Mouse (Mus musculus): ENCODE results near the gene Rab5if. TPM values are rescaled to one million over a fixed set of nuclear protein-coding genes. Genes with fewer than 3 reads are reported as not detected.
A peak's percentile ranks its signal among the peaks of the same experiment; 100 is the strongest.

Rab5if gene
- total RNA-seq, 2 experiments from 2014 or later = 87.1 to 94.4 TPM

DNA sequence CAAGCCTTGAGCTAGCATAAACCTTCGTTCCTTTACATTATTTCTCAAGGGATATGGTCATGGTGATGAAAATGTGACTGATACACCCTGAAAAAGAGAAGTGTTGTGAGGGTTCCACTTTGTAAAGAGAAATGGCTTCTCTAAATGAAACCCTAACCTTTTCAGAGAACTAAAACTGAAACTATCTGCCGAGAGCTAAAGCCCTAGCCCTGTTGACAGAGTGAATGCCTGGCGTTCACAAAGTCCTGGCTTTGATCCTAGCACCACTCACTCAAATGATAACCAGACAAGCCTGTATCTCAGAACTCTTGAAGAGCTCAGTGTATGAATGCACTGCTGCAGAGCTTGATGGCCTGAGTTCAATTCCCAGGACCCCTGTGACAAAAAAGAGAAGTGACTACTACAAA is 5.5 kb upstream of the Rab5if start:
- H3K27ac ChIP-seq = no peak overlapping the region
- intact Hi-C loops (cut with DNase I) = no loop called here
- DNase-seq (ENCODE audit: extremely low spot score in 1 of 2, low spot score in 2 of 2) = no peak
- H3K4me3 ChIP-seq = no peak overlapping the region
- no peak for TF ChIP-seq CTCF (IDR thresholded peaks at IDR 0.05)

DNA sequence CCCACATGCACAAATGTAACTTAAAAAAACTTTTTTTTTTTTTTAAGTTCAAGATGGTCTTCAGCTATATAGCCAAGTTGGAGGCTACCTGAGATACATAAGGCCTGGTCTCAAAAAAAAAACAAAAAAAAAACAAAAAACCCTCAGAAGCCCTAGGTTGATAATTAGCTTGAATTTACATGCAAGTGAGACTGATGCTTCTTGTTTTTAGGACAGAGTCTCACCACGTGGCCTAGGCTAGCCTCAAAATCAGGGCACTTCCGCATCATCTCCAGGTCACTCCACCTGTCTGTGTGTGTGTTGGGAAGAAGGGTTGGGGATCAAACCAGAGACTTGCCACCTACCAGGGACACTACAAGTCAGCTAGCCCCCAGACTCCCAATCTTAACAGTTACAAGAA is 5.1 kb upstream of the Rab5if start, which contains the start of gene 4930518I15Rik:
TSS of gene 4930518I15Rik (minus strand) at position 112 of the 400 bp plus-strand sequence.
- DNase-seq (ENCODE audit: extremely low spot score in 1 of 2, low spot score in 2 of 2) = no peak
- no peak for TF ChIP-seq CTCF (IDR thresholded peaks at IDR 0.05)
- no peak within 1 kb of the TSS for H3K4me3 ChIP-seq
- intact Hi-C loops (cut with DNase I) = no loop called here
- no peak within 1 kb of the TSS for H3K27ac ChIP-seq

DNA sequence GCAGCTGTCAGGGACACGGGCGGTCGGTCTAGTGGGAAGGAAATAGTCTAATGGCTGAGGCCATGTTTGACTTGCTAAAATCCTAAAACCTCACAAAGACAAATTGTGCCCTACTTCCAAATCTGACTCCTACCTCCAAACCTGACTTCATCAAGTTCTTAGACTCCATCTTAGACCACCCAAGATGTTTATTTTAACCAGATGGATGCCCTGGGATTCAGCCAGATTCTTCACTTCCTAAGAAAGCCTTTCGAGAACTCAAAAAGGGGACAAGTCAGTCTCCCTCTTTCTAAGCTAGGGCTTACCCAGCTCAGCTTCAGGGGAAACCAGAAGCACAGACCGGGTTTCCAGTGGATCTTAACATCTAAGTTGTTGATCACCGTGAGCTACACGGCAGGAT is 4.3 kb upstream of the Rab5if start:
- intact Hi-C loops (cut with DNase I) = no loop called here
- Histone ChIP-seq H3K4me3 (no peak overlapping the region), H3K27ac (no peak overlapping the region)
- DNase-seq (ENCODE audit: extremely low spot score in 1 of 2, low spot score in 2 of 2) = no peak
- TF ChIP-seq CTCF (IDR thresholded peaks at IDR 0.05) = no peak

DNA sequence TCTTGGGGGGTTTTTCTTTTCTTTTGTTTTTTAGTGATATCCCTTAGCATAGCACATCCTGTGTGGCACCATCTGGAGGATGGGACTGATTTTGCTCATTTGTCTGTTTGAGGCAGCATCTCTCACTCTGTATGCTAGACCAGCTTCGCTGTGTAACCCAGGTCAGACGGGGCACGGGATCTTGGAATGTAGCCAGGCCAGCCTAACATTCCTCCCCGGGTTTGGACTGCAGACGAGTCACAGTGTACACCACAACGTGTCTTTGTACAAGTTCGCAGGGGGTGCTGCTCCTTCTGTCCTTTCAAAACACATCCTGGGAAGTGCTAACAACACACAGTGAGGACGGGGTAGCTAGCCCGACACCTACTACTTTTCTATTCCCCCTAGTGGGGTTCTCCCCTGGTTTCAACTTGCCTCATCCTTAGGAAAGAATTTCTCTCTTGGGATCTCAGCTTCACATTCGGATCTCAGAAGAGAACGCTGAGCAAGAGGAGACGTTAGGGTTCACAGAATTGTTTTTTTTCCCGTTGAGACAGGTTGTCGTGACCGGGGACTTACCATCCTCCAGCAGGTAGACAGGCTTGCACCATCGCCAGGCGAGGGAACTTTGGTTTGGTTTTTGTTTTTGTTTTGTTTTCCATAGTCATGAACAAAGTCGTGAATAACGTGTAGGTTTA is 749 bp upstream of the Rab5if start:
- Histone ChIP-seq H3K27ac (peak overlapping the region; percentile 93), H3K4me3 (peak overlapping the region; percentile 97)
- intact Hi-C loops (cut with DNase I) = loop anchor here (5.0 to 10.0 kb wide), 2 partner anchors 140 to 317 kb away; partner anchors contain the start of gene Aar2
- DNase-seq (ENCODE audit: extremely low spot score in 1 of 2, low spot score in 2 of 2) = peak in 1 of 2 experiments; percentile 15
- TF ChIP-seq CTCF (IDR thresholded peaks at IDR 0.05) = no peak; the same call in 1 of the 2 replicates

DNA sequence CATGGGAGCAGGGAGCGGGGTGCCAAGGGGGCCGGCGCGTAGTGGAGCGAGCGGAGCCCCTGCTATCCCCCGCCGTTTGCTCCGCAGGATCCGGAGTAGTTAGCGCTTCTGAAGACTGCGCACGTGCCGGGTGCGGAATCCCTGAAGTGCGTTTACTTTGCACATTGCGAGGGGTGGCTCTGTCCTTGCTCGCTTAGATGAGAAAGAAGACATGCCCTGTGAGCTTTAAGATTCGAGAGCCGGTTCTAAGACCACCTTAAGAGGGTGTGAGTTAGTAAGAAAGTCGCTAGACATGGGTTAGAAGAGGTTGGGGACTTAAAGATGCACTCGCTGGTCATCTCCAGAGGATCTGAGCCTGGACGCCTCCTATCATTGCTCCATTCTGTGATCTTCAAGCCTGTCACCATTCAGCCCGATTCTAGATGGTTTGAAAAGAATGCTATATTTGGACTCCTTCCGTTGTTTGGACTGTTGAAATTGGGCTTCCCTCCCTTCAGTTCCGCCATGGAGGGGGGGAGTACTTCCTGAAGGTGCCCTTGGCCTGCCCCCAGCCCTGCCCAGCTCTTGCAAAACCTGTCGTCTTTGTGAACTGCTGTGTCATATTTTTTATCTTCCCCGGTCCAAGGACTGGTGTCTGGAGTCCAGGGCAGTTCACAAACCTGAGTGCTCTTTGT is 696 bp downstream of the Rab5if start:
- TF ChIP-seq CTCF (IDR thresholded peaks at IDR 0.05) = no peak
- DNase-seq (ENCODE audit: extremely low spot score in 1 of 2, low spot score in 2 of 2) = no peak
- Histone ChIP-seq H3K4me3 (peak overlapping the region; percentile 97), H3K27ac (peak overlapping the region; percentile 81)
- intact Hi-C loops (cut with DNase I) = loop anchor here (5.0 to 10.0 kb wide), 2 partner anchors 141 to 319 kb away; partner anchors contain the start of gene Aar2

DNA sequence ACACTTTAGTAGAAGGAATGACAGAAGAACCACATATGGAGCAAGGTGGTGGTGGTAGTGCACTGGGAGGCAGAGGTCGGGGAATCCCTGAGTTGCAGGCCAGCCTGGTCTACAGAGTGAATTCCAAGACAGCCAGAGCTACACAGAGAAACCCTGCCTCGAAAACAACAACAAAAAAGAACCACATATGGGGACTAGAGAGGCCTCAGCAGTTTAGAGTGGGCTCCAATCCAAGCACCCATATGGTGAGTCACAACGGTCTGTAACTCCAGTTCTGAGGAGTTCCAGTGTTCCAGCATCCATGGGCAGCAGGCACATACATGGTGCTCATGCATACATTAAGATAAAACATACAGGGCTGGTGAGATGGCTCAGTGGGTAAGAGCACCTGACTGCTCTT is 1.6 kb downstream of the Rab5if start:
- Histone ChIP-seq H3K27ac (no peak overlapping the region), H3K4me3 (no peak overlapping the region; the same call in 1 of the 2 replicates)
- DNase-seq (ENCODE audit: extremely low spot score in 1 of 2, low spot score in 2 of 2) = no peak
- TF ChIP-seq CTCF (IDR thresholded peaks at IDR 0.05) = no peak
- intact Hi-C loops (cut with DNase I) = loop anchor here (5.0 to 10.0 kb wide), 2 partner anchors 142 to 320 kb away; partner anchors contain the start of gene Aar2

DNA sequence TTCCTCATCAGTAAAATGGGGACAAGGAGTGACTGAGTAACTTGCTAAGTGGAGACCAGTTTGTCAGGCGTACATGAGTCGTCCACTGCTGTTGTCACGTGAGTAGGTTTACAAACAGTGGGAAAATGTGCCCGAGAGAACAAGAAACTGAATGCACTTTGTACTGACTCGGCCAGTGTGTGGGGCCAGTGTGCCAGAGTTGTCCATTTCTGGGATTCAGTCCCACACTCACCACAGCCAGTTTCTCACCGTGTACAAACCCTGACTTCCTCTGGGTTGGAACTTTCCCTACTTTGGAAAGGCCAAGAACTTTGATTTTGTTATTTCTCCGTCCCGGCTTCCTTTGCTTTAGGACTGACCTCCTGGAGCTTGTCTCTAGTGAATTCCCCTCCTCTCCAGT is 6.1 kb downstream of the Rab5if start:
- Histone ChIP-seq H3K27ac (no peak overlapping the region; the same call in 1 of the 2 replicates), H3K4me3 (no peak overlapping the region)
- intact Hi-C loops (cut with DNase I) = loop anchor here (10.0 kb wide), 1 partner anchor 324 kb away; the partner anchor contains the start of gene Aar2
- no peak for DNase-seq (ENCODE audit: extremely low spot score in 1 of 2, low spot score in 2 of 2)
- no peak for TF ChIP-seq CTCF (IDR thresholded peaks at IDR 0.05)

DNA sequence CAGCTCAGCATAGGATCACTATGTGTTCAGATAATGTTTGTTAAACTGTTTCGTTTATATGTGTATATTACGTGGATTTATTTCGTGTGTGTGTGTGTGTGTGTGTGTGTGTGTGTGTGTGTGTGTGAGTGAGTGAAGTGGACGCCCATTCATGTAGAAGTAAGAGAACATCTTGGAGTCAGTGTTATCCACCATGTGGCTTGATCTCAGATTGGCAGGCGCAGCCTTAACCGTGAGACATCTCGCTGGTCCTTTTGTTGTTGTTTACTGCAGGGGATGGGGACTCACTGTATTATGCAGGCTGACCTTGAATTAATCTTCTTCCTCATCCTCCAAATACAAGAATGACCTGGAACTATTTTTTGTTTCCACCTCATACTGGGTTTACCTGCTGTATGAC is 6.6 kb downstream of the Rab5if start:
- no peak for DNase-seq (ENCODE audit: extremely low spot score in 1 of 2, low spot score in 2 of 2)
- no peak overlapping the region for H3K27ac ChIP-seq
- intact Hi-C loops (cut with DNase I) = loop anchor here (10.0 kb wide), 1 partner anchor 325 kb away; the partner anchor contains the start of gene Aar2

DNA sequence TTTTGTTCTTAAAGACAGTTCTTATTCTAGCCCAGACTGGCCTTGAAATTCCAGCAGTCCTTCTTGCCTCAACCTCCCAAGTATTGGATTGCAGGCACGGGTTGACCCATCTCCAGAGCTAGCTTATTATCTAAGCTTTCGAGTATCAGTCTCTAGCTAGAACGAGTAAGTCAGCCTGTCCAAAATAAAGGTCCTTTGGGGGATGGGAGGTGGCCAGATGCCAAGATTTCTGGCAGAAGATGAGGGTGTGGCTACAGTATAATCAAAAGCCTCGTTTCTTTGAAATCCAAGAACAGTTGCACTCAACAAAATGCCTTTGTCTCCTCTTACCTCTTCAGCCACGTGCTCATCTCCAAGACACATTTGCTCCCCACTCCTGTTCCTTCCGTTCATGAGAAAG is 7.6 kb downstream of the Rab5if start:
- intact Hi-C loops (cut with DNase I) = no loop called here
- Histone ChIP-seq H3K4me3 (no peak overlapping the region), H3K27ac (no peak overlapping the region)
- DNase-seq (ENCODE audit: extremely low spot score in 1 of 2, low spot score in 2 of 2) = no peak
- TF ChIP-seq CTCF (IDR thresholded peaks at IDR 0.05) = no peak

More for the DNA sequence above, 6.6 kb downstream of the Rab5if start:
- TF ChIP-seq CTCF (IDR thresholded peaks at IDR 0.05) = no peak
- H3K4me3 ChIP-seq = no peak overlapping the region

DNA sequence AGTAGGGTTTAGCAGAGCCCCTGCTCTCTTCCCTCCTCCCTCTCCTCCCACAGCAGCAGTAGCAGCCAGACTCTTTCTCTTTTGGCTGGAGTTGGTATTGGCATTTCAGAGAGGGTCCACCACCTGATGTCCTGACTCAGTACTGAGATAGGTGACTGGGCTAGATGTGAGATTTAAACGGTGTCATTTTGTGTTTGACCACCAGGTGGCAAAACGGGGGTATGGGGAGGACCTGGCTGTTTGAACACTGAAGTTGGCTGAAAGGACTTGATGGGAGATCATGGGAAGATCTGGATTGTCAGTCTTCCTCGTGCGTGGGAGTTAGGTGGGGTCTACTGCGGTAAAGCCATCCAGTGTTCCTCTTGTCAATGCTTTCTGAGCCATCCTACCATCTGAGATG is 10.7 kb downstream of the Rab5if start:
- no peak overlapping the region for H3K4me3 ChIP-seq
- TF ChIP-seq CTCF (IDR thresholded peaks at IDR 0.05) = peak; percentile 73
- intact Hi-C loops (cut with DNase I) = loop anchor here (1.0 to 2.0 kb wide), 2 partner anchors 123 to 219 kb away; no protein-coding TSS in a partner anchor
- DNase-seq (ENCODE audit: extremely low spot score in 1 of 2, low spot score in 2 of 2) = peak; percentile 35 to 56
- no peak overlapping the region for H3K27ac ChIP-seq

DNA sequence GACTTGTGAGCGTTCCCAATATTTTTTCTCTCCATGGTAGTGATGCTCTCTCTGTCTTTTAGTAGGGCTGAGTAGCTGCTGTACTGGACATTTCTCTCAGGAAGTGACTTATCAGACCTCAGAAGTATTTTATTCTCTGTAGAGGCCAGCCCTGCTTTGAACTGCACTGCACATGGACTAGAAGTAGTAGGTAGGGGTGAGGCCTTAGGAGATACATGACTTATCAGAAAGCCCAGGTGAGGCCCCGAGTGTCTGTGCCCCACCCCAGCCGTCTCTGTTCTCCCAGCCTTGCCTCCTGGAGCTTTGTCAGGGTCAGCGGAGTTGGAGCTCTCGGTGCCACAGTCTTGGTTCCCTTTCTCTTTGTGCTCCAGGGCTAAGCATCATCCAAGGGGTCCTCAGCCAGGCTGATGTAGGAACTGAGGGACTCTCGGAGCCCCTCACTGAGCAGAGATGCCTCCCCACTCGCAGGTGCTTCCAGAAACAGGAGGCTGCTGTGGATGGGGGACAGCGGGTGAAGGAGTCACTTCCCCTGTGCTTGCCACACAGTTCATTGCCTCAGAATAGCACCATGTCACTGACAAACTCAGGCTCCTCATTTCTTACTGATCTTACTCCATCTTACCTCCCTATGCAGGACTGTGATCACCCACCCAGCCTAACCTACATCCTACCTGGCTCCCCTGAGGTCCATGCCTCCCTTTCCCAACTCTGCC is 11.3 kb downstream of the Rab5if start:
- intact Hi-C loops (cut with DNase I) = no loop called here
- TF ChIP-seq CTCF (IDR thresholded peaks at IDR 0.05) = no peak
- H3K27ac ChIP-seq = no peak overlapping the region

More for the DNA sequence above, 11.3 kb downstream of the Rab5if start:
- DNase-seq (ENCODE audit: extremely low spot score in 1 of 2, low spot score in 2 of 2) = no peak
- no peak overlapping the region for H3K4me3 ChIP-seq

Measured in left cerebral cortex, adult 2 months (tissue).